Mouse (Mus musculus) kidney, adult 2 months (tissue): ENCODE results near the gene Trpm1. TPM values are rescaled to one million over a fixed set of nuclear protein-coding genes. Genes with fewer than 3 reads are reported as not detected.

Source experiments
- DNase-seq: peaks from one replicate; pipeline ENCODE4 v3.0.0; 2021
- H3K27ac ChIP-seq: fragments of 200-500 bp; 2 replicates; pipeline ENCODE4 v1.5.1; 2012; ENCODE audit warnings: low read depth, low read length, control low read depth, inconsistent platforms; ENCODE audit not compliant: insufficient read depth
- H3K27me3 ChIP-seq: fragments of 200-500 bp; replicated peaks from 2 replicates; pipeline ENCODE4 v1.6.1; 2012; ENCODE audit warnings: mild to moderate bottlenecking, moderate library complexity, low read length, inconsistent platforms; ENCODE audit not compliant: control insufficient read depth, insufficient read depth
- H3K36me3 ChIP-seq: fragments of 200-500 bp; 2 replicates; pipeline ENCODE4 v1.6.1; 2012; ENCODE audit warnings: mild to moderate bottlenecking, moderate library complexity, low read length, inconsistent platforms; ENCODE audit not compliant: control insufficient read depth, insufficient read depth
- H3K4me1 ChIP-seq: fragments of 200-500 bp; 2 replicates; pipeline ENCODE4 v1.6.1; 2011; ENCODE audit warnings: low read length; ENCODE audit not compliant: control insufficient read depth, insufficient read depth
- H3K4me3 ChIP-seq: fragments of 200-500 bp; 2 replicates; pipeline ENCODE4 v1.5.1; 2011; ENCODE audit warnings: mild to moderate bottlenecking, low read depth, low read length, control low read depth; ENCODE audit not compliant: insufficient read depth
- CTCF ChIP-seq: fragments of 200-500 bp; conservative IDR thresholded peaks from 2 replicates; pipeline ENCODE4 v1.5.1; 2011; ENCODE audit warnings: low read depth, mild to moderate bottlenecking, control low read depth, low read length, moderate library complexity, mixed read lengths; ENCODE audit not compliant: insufficient read depth, insufficient read length
- POLR2A ChIP-seq: fragments of 200-500 bp; IDR thresholded peaks from one replicate; pipeline ENCODE4 v1.6.1; 2011; ENCODE audit warnings: low read depth, low read length, control low read depth
- WGBS: fragments of 180-500 bp; shearing (Covaris S2); methylation state at CpG from one replicate; pipeline ENCODE4 v1.1.7; 2018; 5-methylcytosine and 5-hydroxymethylcytosine counted together
- polyA plus RNA-seq: library from polyadenylated mRNA; depleted of rRNA; stranded (reverse); fragments of >200 nt; gene quantifications from 2 replicates; pipeline ENCODE4 v1.2.3, GENCODE M21; 2012

The Trpm1 gene
- polyA plus RNA-seq, 1 experiment, result 0.31 TPM

DNA sequence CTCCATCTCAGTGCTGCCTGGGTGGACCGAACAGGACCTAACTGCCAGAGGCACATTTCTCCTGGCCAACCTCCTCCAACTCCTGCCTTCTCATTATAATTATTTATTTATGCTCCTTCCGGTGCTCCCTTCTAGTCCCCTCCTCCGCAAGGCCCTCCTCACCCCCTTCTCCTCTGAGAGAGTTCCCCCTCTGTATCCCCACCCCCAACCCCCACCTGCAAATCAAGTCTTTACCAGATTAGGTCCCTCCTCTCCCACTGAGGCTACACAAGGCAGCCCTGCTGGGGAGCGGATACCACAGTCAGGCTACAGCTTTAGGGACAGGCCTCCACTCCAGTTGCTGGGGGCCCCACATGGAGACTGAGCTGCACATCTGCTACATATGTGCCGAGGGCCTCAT is 39.8 kb downstream of the Trpm1 start:
- no peaks in the 10 kb centered on the region for H3K4me1 ChIP-seq
- TF ChIP-seq POLR2A (no peak), CTCF (no peak)
- H3K36me3 ChIP-seq, result no peaks in the 10 kb centered on the region
- H3K27ac ChIP-seq, result no peak overlapping the region
- 71% methylated on average over 5 of the region's 5 CpGs for WGBS
- no peak for DNase-seq
- no peak overlapping the region for H3K4me3 ChIP-seq
- no peaks in the 10 kb centered on the region for H3K27me3 ChIP-seq

DNA sequence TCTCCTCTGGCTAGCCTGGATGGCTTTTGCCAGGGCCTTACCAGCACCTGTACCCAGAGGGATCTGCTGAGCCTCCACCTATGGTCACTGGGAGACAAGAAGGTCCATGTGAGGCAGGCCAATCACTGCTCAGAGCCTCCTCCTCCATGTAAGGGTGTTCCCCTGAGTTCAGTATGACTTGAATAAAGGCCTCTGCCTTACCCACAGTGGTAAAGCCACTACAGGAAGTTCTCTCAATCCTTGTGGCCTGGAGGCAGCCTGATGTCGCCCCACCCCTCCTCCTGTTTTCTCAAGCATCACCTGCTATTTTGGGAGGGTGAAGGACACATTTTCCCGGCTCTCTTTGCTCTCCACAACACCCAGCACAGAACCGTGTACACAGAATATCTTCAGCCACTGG is 42.5 kb downstream of the Trpm1 start:
- WGBS, result 70% methylated on average over 3 of the region's 3 CpGs

DNA sequence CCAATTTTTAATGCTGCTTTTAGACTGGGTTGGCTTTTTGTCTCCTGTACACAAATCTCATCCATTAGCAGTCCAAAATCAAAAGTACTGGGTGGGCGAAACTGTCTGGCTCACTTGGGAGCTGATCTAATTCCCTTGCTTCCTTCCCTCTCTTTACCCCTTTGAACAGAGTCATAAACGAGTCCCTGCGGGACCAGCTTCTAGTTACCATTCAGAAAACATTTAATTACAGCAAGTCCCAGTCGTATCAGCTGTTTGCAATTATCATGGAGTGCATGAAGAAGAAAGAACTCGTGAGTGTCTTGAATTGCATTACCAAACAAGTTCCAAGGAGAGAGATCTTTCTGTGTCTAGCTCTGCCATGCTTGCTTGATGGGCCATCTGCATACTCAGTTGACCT is 55.1 kb downstream of the Trpm1 start:
- H3K27ac ChIP-seq, result no peak overlapping the region
- no peaks in the 10 kb centered on the region for H3K4me1 ChIP-seq
- TF ChIP-seq CTCF, result no peak
- no peak for TF ChIP-seq POLR2A
- 41% methylated on average over 5 of the region's 5 CpGs for WGBS
- no peak for DNase-seq
- H3K4me3 ChIP-seq, result no peak overlapping the region
- H3K36me3 ChIP-seq, result no peaks in the 10 kb centered on the region
- no peaks in the 10 kb centered on the region for H3K27me3 ChIP-seq

More for the DNA sequence above, 42.5 kb downstream of the Trpm1 start:
- Histone ChIP-seq H3K4me3 (no peak overlapping the region), H3K27ac (no peak overlapping the region), H3K27me3 (no peaks in the 10 kb centered on the region), H3K4me1 (no peaks in the 10 kb centered on the region), H3K36me3 (no peaks in the 10 kb centered on the region)
- no peak for DNase-seq
- TF ChIP-seq CTCF (no peak), POLR2A (no peak)

DNA sequence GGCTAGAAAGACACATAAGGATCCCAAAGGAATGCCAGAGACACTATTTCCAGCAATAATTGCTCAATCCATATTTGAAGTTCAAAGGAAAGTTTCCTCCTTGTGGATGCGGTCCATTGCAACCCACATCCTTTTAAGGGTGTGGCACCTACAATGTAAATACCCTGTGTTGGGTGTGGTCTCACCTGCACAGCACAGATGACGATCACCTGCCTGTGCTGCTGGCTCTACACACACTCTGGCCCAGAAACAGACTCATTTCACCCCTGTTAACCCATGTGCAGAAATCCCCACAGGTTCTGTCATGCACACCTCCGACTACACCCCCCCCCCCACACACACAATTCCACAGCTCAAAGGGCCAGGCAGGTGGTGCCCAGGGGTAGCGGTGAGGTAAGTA is 59.2 kb downstream of the Trpm1 start:
- Histone ChIP-seq H3K4me3 (no peak overlapping the region), H3K36me3 (no peaks in the 10 kb centered on the region), H3K27ac (no peak overlapping the region), H3K4me1 (no peaks in the 10 kb centered on the region), H3K27me3 (no peaks in the 10 kb centered on the region)
- DNase-seq, result no peak
- TF ChIP-seq CTCF (no peak), POLR2A (no peak)
- WGBS, result 69% methylated on average over 4 of the region's 4 CpGs

DNA sequence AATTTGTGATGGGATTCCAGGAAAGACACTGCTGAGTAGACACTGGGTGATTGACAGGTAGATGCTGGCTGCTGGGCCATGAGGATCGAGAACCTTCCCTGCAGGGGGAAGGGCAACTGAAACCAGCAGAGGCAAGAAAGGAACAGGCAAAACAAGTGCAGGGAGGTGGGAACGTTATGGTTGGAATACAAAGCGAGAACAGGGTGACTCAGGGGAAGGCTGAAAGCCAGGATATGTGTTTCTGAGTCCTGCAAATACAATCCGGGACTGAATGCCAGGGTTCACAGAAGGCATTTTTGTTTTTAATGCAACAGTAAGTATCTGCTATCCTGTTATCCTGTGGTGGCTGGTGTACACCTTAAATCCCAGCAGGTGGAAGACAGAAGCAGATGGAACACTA is 60.4 kb downstream of the Trpm1 start:
- DNase-seq, result no peak
- Histone ChIP-seq H3K27ac (no peak overlapping the region), H3K36me3 (no peaks in the 10 kb centered on the region), H3K4me3 (no peak overlapping the region), H3K27me3 (no peaks in the 10 kb centered on the region), H3K4me1 (no peaks in the 10 kb centered on the region)
- TF ChIP-seq CTCF (no peak), POLR2A (no peak)
- 62% methylated on average over 4 of the region's 4 CpGs for WGBS

DNA sequence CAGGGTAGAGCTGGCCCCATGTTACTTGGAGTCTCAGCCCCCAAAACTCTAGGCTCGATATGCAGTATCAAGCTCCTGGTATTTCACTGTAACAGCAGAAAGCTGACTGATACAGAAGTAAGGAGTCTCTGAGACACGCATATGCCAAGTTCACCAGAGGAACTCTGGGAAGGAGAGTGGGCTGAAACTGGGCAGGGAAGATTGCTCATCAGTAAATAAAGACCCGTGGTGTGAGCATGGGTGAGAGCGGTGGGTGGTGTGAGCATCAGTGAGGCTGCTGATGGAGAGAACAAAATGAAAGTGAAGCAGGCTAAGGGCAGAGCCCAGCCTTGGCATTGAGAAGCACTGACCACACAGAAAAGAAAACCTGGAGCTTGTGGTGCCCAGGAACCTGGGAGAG is 62.0 kb downstream of the Trpm1 start:
- no peaks in the 10 kb centered on the region for H3K36me3 ChIP-seq
- no peak for DNase-seq
- 82% methylated on average over 4 of the region's 4 CpGs for WGBS
- no peaks in the 10 kb centered on the region for H3K27me3 ChIP-seq
- no peak overlapping the region for H3K27ac ChIP-seq
- no peak overlapping the region for H3K4me3 ChIP-seq
- no peaks in the 10 kb centered on the region for H3K4me1 ChIP-seq
- TF ChIP-seq POLR2A, result no peak
- TF ChIP-seq CTCF, result no peak

DNA sequence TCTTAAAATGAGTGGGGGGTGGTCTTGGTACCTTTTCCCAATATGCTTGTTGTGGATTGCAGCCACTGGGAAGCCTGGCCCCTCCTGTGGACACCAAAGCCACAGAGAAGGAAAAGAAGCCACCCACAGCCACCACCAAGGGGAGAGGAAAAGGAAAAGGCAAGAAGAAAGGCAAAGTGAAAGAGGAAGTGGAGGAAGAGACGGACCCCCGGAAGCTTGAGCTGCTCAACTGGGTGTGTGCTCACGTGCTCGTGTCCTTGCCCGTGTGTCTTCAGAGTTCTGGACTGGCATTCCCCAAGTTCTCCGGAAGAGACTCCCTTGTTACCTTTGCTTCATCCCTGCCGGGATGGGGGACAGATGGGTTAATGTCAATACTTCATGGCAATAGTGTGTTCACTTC is 63.8 kb downstream of the Trpm1 start:
- H3K4me3 ChIP-seq, result no peak overlapping the region
- no peak for TF ChIP-seq POLR2A
- TF ChIP-seq CTCF, result no peak
- WGBS, result 89% methylated on average over 7 of the region's 7 CpGs
- no peaks in the 10 kb centered on the region for H3K4me1 ChIP-seq
- H3K27ac ChIP-seq, result no peak overlapping the region
- DNase-seq, result no peak
- H3K27me3 ChIP-seq, result no peaks in the 10 kb centered on the region
- no peaks in the 10 kb centered on the region for H3K36me3 ChIP-seq

DNA sequence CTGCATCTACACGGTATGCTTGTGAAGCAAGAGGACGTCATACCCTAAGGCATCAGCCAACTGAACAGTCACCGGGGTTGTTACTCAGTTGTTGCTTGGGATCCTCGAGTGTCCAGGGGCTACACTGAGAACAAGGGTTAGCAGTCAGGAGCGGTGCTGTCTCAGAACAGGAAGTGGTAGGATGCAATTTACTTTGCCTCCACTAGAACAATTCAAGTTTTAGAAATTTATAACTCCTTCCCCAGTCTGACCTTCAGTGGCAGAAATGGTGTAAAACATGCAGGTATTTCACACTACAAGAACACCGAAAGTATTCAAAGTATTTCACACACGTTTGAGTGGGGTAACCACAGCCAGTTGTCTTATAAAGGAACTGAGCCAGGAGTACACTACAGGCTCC is 66.1 kb downstream of the Trpm1 start:
- Histone ChIP-seq H3K36me3 (no peaks in the 10 kb centered on the region), H3K4me1 (no peaks in the 10 kb centered on the region), H3K4me3 (no peak overlapping the region), H3K27me3 (no peaks in the 10 kb centered on the region), H3K27ac (no peak overlapping the region)
- no peak for DNase-seq
- TF ChIP-seq POLR2A, result no peak
- no peak for TF ChIP-seq CTCF
- WGBS, result 62% methylated on average over 7 of the region's 7 CpGs
